Mouse (Mus musculus): ENCODE results near the gene Mroh3.

Gene Mroh3

DNA sequence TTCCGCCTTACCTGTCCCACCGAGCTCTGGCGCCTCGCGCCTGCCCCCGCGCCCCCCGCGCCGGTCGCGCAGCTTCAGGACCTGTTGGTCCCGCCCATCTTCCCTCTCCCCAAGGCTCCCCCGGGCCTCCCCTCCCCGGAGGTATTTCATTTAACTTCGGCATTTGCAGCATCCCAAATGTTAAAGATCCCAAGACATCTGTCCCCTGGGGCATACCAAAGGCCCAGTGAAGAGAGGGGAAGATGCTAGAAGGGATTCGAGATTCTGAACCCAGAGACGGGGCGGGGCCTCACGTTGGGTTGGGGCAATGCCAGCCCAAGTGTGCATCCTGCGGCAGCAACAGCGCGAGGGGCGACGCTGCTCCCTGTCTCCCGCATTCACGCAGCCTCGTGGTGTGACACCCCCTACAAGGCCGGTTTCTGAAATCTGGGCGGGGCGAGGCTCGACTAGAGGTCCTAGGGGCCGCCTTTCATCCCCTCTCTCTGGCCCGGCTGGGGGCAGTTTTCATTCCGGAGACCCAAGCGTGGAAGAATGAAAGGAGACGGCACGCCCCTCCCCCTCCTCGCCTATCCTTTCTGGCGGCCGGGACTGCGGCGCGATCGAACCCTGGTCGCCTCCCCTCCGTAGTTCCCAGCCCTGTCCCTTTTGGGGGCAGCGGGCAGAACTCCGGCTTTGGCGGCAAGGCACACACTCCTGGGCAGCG is 21.4 kb upstream of the Mroh3 start, which contains the start of gene Inava:
TSS of gene Inava (minus strand) at position 373 of the 703 bp plus-strand sequence.
- peak; percentile 42 for DNase-seq (ENCODE audit: low read depth, low spot score)
- H3K27me3 ChIP-seq (ENCODE audit: control insufficient read depth, insufficient read depth, low read length, poor library complexity, severe bottlenecking), result 0 out of 2 replicates have a peak, but pooled peaks cover 2% of the 10 kb centered on the region
- H3K36me3 ChIP-seq (ENCODE audit: control insufficient read depth, insufficient read depth, low read length, poor library complexity, severe bottlenecking), result no peaks in the 10 kb centered on the region

DNA sequence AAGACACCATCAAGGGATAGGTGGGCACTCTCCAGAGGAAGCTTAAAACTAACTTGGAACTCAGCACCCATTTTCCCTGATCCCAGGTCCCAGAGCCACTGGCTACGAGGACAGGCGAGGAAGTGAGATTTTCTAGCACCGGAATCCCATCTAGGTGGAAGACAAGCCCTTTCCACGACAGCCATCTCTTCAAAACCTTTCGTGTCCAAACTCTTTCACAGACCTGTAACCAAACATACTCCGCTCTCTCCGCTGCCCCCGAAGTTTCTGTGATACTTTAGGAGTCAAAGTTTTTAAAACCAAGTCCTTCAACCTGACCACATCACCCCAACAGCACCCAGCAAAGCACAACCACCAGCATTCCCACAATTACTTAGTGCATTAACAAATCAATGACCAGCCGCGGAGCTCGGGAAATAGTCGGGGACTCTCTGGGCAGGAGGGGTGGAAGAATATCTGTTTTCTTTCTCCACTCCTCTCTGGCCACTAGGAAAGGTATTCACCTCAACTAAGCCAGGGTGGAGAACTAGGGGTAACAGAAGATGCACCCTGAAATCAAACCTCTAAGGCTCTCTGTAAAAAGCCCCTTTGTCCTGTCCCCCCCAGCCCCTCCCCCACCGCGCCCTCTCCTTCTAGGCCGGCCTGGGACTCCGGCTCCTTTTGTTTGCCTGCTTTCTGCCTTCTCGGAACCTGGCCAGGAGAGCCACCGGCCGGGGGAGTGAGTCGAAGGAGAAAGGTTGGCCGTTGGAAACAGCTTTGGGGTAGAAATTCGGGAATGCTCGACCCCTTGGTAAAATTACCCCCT is 20.6 kb upstream of the Mroh3 start:
- Histone ChIP-seq H3K27me3 (ENCODE audit: control insufficient read depth, insufficient read depth, low read length, poor library complexity, severe bottlenecking) (0 out of 2 replicates have a peak, but pooled peaks cover 2% of the 10 kb centered on the region), H3K36me3 (ENCODE audit: control insufficient read depth, insufficient read depth, low read length, poor library complexity, severe bottlenecking) (no peaks in the 10 kb centered on the region)
- no peak for DNase-seq (ENCODE audit: low read depth, low spot score)

DNA sequence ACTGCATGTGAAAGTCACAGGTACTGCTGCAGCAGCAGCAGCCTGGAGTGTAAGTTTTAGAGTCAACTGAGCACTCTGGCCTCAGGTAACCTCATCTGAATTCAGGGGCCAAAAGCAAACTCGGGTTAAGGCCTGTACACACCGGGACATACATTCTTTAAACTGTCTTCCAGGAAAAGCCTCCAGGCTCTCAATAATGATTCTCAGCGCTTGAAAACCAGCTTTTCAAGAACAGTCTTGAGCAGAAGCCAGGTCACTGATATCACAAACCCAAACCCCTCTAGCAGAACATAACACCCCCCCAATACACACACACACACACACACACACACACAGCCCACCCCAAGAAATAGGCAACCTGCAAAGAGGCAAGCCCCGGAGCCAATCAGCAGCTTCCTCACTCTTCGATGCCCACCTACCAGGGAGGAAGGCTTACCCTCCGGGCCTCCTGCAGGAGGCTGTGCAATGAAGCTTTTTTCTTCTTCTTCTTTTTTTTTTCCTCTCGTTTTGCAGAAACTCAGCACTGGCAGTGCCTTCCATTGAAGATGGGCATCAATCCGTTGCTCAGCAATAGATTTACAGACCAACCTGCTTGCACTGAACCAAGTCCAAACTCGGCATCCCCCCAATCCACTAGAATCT is 19.8 kb upstream of the Mroh3 start:
- DNase-seq (ENCODE audit: low read depth, low spot score), result peak; percentile 15
- Histone ChIP-seq H3K36me3 (ENCODE audit: control insufficient read depth, insufficient read depth, low read length, poor library complexity, severe bottlenecking) (no peaks in the 10 kb centered on the region), H3K27me3 (ENCODE audit: control insufficient read depth, insufficient read depth, low read length, poor library complexity, severe bottlenecking) (0 out of 2 replicates have a peak, but pooled peaks cover 2% of the 10 kb centered on the region)

DNA sequence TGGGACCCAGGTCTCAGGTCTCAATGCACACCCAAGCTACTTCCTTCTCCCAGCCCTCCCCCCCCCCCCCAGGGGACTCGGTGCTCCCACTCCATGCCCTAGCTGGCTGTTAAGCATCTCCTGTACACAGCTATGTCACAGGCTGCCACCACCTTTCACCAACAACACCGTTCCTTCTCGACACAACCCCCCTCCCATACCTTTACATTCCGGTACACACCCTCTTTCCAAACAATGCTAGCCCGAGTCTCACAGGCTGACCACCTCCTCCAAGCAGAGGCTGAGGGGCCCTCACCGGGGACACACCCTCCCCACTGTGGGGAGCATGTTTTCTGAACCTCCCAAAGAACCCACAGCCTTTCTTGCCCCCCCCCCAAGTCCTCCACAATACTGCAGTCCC is 19.0 kb upstream of the Mroh3 start:
- no peaks in the 10 kb centered on the region for H3K36me3 ChIP-seq (ENCODE audit: control insufficient read depth, insufficient read depth, low read length, poor library complexity, severe bottlenecking)
- no peak for DNase-seq (ENCODE audit: low read depth, low spot score)

DNA sequence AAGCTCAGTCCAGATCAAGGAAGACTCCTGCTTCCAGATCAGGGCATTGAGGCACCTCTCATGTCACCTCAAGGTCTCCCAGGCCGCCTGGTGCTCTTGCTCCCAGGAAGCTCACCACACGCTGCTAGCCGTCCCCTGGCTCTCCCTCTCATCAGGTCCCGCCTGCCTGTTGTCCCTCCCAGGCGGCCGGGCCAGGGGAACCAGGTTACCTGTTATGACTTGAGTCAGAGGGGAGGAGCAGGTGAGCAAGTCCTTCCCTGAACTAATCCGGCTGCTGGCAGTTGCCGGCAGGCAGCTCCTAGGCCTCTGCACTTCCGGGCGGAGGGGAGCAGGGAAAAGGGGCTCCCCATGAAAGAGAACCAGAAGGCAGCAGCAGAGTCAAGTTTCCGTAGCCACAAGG is 17.6 kb upstream of the Mroh3 start:
- no peak for DNase-seq (ENCODE audit: low read depth, low spot score)
- Histone ChIP-seq H3K36me3 (ENCODE audit: control insufficient read depth, insufficient read depth, low read length, poor library complexity, severe bottlenecking) (no peaks in the 10 kb centered on the region), H3K27me3 (ENCODE audit: control insufficient read depth, insufficient read depth, low read length, poor library complexity, severe bottlenecking) (0 out of 2 replicates have a peak, but pooled peaks cover 2% of the 10 kb centered on the region)

More for the DNA sequence above, 19.0 kb upstream of the Mroh3 start:
- H3K27me3 ChIP-seq (ENCODE audit: control insufficient read depth, insufficient read depth, low read length, poor library complexity, severe bottlenecking), result 0 out of 2 replicates have a peak, but pooled peaks cover 2% of the 10 kb centered on the region

DNA sequence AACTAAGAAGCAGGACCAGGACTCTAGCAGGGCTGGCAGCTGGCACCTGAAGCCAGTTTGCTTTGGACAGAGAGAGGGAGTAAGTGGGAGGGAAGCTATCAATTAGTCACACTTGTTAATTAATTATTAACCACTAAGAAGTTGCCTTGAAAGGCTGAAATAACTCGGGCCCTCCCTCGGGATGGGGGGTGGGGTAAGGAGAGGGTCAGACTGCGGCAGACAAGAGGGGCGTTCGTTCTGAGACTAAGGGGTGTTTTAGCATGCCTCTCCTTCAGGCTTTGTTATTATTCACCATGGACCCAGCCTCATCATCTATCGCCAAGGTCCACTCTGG is 16.4 kb upstream of the Mroh3 start:
- Histone ChIP-seq H3K27me3 (ENCODE audit: control insufficient read depth, insufficient read depth, low read length, poor library complexity, severe bottlenecking) (0 out of 2 replicates have a peak, but pooled peaks cover 2% of the 10 kb centered on the region), H3K36me3 (ENCODE audit: control insufficient read depth, insufficient read depth, low read length, poor library complexity, severe bottlenecking) (no peaks in the 10 kb centered on the region)
- no peak for DNase-seq (ENCODE audit: low read depth, low spot score)

DNA sequence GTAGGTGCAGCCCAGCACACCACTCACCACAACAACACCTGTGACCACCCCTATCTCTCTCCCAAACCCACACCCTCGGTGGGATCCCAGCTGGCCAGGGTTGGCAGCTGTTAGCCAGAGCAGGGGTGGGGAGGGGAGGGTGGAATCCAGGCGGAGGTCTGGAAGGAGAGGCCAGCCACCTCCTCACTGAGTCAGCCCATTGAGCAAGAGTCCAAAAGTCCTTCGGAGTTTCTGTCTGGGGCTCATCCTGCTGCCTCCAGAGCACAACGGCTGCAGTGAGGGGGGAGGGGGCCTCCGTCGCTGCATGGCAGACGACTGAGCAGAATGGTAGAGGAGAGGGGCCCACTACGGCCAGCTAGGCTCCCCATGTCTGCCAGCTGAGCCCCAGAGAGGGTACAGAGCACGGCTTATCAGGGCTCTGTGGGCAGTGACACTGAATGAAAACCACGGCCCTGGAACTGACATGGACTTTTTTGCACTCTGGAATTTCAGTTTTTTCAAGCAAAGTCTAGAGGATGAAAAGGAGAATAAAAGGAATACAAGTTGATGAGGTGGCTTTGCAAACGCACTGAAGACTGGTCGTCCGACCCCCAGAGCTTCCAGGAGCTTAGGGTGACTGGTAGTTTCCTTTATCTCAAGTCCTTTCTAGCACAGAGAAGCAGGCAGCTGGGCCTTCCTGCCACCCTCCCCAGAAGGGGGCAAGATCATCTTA is 15.9 kb upstream of the Mroh3 start:
- no peak for DNase-seq (ENCODE audit: low read depth, low spot score)
- no peaks in the 10 kb centered on the region for H3K36me3 ChIP-seq (ENCODE audit: control insufficient read depth, insufficient read depth, low read length, poor library complexity, severe bottlenecking)
- no peaks in the 10 kb centered on the region for H3K27me3 ChIP-seq (ENCODE audit: control insufficient read depth, insufficient read depth, low read length, poor library complexity, severe bottlenecking)

DNA sequence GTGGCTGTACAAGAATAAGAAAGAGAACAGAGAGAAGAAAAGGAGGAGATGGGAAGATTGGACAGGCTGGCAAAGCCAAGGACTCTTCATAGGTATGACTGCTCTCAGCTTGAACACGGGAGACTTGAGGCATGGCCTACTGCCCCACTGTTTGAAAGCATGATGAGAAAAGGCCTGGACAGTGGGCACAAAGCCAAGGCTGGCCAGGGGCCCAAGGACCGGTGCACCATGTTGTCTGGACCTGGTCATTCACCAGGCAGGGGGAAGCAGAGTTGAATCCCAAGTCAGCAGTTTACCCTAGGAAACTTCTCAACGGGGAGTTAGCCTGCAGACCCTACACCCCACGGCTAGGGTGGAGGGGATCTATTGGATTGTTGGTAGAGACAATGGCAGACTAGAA is 15.2 kb upstream of the Mroh3 start:
- no peak for DNase-seq (ENCODE audit: low read depth, low spot score)
- Histone ChIP-seq H3K36me3 (ENCODE audit: control insufficient read depth, insufficient read depth, low read length, poor library complexity, severe bottlenecking) (no peaks in the 10 kb centered on the region), H3K27me3 (ENCODE audit: control insufficient read depth, insufficient read depth, low read length, poor library complexity, severe bottlenecking) (no peaks in the 10 kb centered on the region)

DNA sequence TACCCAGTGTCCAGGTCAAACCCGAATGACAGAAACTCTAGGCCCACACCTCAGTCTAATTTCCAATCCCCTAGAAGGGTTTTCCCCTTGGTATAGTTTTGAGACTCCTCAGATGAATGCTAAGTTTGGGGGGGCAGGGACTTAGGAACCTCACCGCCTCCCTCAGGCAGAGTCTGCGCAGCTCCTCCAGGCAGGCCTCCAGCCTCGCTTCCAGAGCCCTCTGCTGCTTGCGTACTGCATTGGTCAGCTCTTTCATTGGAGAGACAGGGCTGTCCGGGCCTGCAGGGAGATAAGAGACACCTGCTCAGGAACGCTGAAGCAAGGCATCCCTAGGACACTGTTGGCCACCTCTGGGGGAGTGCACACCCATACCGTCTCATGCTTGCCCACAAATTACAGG is 14.0 kb upstream of the Mroh3 start:
- Histone ChIP-seq H3K27me3 (ENCODE audit: control insufficient read depth, insufficient read depth, low read length, poor library complexity, severe bottlenecking) (no peaks in the 10 kb centered on the region), H3K36me3 (ENCODE audit: control insufficient read depth, insufficient read depth, low read length, poor library complexity, severe bottlenecking) (no peaks in the 10 kb centered on the region)
- DNase-seq (ENCODE audit: low read depth, low spot score), result no peak

DNA sequence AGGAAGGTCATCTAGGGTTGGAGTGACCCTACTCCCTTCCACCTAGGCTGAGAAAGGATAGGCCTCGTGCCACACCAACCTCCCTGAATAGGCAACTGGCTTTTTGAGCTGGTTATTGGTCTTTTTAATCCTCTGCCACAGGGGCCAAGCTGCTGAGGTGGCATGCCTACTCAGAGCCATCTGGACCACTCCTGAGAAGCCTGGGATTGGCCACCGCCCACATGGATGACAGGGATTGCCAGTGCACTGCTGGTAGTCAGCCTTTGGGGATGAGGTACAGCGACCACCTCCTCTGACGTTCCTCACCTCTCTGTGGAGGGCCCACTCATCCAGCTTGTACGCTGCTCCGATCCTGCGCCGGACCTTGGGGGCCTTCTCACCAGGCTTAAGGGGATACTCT is 13.2 kb upstream of the Mroh3 start:
- DNase-seq (ENCODE audit: low read depth, low spot score), result no peak
- no peaks in the 10 kb centered on the region for H3K27me3 ChIP-seq (ENCODE audit: control insufficient read depth, insufficient read depth, low read length, poor library complexity, severe bottlenecking)

DNA sequence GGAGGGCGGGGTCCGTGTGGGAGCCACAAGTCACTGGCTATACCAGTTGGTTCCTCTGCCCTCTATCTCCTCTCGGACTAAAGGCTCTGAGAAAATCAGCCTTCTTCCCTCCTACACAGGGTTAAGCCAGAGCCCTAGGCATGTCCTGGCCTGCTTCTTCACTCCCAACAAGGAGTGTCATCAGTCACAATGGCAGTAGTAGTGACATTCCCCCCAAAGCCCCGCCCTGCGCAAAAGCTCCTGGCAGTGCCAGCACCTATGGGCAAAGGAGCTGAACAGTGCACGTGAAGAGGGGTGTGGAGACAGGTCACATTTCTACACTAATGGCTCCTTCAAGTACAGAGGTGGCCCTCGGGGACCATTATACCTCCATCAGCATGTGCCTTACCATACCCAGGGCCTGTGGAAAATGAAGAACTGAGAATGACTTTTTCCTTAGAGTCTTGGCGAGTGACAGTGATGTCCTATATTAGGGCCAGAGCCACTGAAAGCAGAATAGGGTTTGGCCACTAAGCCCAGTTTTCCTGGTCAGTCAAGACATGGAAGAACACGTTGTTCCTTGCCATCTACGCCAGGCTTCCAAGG is 11.2 kb upstream of the Mroh3 start:
- no peaks in the 10 kb centered on the region for H3K27me3 ChIP-seq (ENCODE audit: control insufficient read depth, insufficient read depth, low read length, poor library complexity, severe bottlenecking)
- no peaks in the 10 kb centered on the region for H3K36me3 ChIP-seq (ENCODE audit: control insufficient read depth, insufficient read depth, low read length, poor library complexity, severe bottlenecking)
- no peak for DNase-seq (ENCODE audit: low read depth, low spot score)

More for the DNA sequence above, 13.2 kb upstream of the Mroh3 start:
- H3K36me3 ChIP-seq (ENCODE audit: control insufficient read depth, insufficient read depth, low read length, poor library complexity, severe bottlenecking), result no peaks in the 10 kb centered on the region

DNA sequence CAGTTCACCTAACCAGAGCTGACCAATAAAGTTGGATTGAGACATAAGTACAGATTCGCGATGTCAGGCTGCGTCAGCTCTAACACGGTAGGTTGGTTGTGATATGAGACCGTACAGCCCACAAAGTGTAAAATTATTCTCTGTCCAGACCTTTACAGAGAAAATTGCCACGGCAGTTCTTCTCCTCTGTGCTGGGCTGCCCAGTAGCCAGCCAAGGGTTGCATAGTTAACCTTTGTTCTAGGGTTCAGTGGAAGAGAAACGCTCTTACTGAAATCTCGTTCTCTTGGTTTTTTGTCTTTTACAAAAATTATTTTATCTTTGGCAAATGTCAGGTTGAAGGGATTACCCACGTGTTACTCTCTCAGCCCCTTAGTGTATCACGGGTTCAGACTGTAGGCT is 9.8 kb upstream of the Mroh3 start:
- no peak for DNase-seq (ENCODE audit: low read depth, low spot score)
- H3K36me3 ChIP-seq (ENCODE audit: control insufficient read depth, insufficient read depth, low read length, poor library complexity, severe bottlenecking), result no peaks in the 10 kb centered on the region
- no peaks in the 10 kb centered on the region for H3K27me3 ChIP-seq (ENCODE audit: control insufficient read depth, insufficient read depth, low read length, poor library complexity, severe bottlenecking)

DNA sequence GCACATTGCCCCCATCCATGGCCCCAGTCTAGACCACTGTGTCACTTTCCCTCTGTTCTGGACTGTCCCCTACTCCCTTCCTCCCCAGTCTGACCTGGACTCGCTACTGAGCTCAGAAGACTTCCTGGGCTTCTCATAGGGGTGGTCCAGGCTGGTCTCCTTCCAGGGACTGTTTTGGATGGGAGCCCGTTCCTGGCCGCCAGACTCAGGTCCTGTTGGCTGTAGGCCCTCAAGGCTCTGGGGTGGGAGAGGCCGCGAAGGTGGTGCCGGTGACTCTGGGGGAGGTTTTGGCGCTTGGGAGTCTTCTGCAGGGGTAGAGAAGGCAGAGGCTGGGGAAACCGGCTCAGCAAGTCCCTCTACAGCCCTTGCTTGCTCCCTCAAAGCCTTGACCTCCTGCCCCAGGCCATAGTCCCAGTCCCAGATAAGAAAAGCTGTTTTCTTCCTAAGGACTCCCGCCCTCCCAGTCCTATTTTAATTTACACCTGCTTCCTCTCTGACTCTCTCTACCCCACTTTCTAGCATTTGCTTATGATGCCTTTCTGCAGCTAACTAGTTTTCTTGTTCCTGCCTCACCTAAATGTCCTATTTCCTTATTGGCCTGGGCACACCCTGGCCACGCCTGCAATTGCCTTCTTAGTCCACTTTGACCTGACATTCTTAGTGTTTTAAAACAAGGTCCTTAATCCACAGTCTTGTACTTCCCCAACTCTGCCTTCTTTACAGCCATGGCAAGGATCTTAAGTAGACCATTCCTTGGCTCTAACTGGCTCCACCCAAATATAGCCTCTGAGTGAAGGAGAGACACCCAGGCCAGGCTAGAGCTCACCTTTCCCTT is 7.6 kb upstream of the Mroh3 start:
- DNase-seq (ENCODE audit: low read depth, low spot score), result no peak
- Histone ChIP-seq H3K27me3 (ENCODE audit: control insufficient read depth, insufficient read depth, low read length, poor library complexity, severe bottlenecking) (no peaks in the 10 kb centered on the region), H3K36me3 (ENCODE audit: control insufficient read depth, insufficient read depth, low read length, poor library complexity, severe bottlenecking) (no peaks in the 10 kb centered on the region)

Measured in splenic B cell, adult 2 months (primary cell).